Mouse (Mus musculus): ENCODE results near the gene Cdca7. TPM values are rescaled to one million over a fixed set of nuclear protein-coding genes. Genes with fewer than 3 reads are reported as not detected.

Cdca7 gene
- polyA plus RNA-seq, 1 experiment from 2014 or later = 179 TPM

- Histone ChIP-seq H3K9me3 (no peaks in the 10 kb centered on the region), H3K27me3 (no peaks in the 10 kb centered on the region), H3K36me3 (no peaks in the 10 kb centered on the region), H3K4me1 (peaks cover 10% of the 10 kb centered on the region; the same call in 1 of the 2 replicates), H3K27ac (no peak overlapping the region), H3K9ac (no peak overlapping the region), H3K4me2 (replicated peaks) (no peak overlapping the region), H3K4me3 (no peak overlapping the region)
- WGBS = 88% methylated on average over 3 of the region's 3 CpGs
- ATAC-seq (ENCODE audit: insufficient number of reproducible peaks, insufficient read depth, low FRiP score, low TSS enrichment) = no peak
Observed at GRCm38 (mm10) chr2:72525556-72525955, 49.6 kb downstream of the Cdca7 start.

GRCm38 (mm10) chr2:72529026-72529357 is 53.0 kb downstream of the Cdca7 start:
- H3K27me3 ChIP-seq = no peaks in the 10 kb centered on the region
- peak overlapping the region; percentile 44 for H3K4me2 ChIP-seq (replicated peaks)
- WGBS = 67% methylated on average over 10 of the region's 10 CpGs
- no peak overlapping the region for H3K9ac ChIP-seq
- H3K36me3 ChIP-seq = no peaks in the 10 kb centered on the region
- H3K27ac ChIP-seq = no peak overlapping the region
- peaks cover 7% of the 10 kb centered on the region; the same call in 1 of the 2 replicates for H3K4me1 ChIP-seq
- H3K4me3 ChIP-seq = no peak overlapping the region
- no peaks in the 10 kb centered on the region for H3K9me3 ChIP-seq
- no peak for ATAC-seq (ENCODE audit: insufficient number of reproducible peaks, insufficient read depth, low FRiP score, low TSS enrichment)

- Histone ChIP-seq H3K4me3 (peak overlapping the region; percentile 14; the same call in 1 of the 2 replicates), H3K9ac (0 out of 2 replicates have a peak overlapping the region, but pooled peaks have one; percentile 5), H3K27me3 (no peaks in the 10 kb centered on the region), H3K4me2 (replicated peaks) (peak overlapping the region; percentile 44), H3K4me1 (peaks cover 7% of the 10 kb centered on the region; the same call in 1 of the 2 replicates), H3K27ac (no peak overlapping the region), H3K9me3 (no peaks in the 10 kb centered on the region), H3K36me3 (no peaks in the 10 kb centered on the region)
- 34% methylated on average over 25 of the region's 25 CpGs for WGBS
- ATAC-seq (ENCODE audit: insufficient number of reproducible peaks, insufficient read depth, low FRiP score, low TSS enrichment) = no peak
Observed at GRCm38 (mm10) chr2:72529358-72530319, 53.7 kb downstream of the Cdca7 start.

- no peak for ATAC-seq (ENCODE audit: insufficient number of reproducible peaks, insufficient read depth, low FRiP score, low TSS enrichment)
- no peak overlapping the region for H3K4me3 ChIP-seq
- no peaks in the 10 kb centered on the region for H3K36me3 ChIP-seq
- H3K27me3 ChIP-seq = no peaks in the 10 kb centered on the region
- H3K4me1 ChIP-seq = no peaks in the 10 kb centered on the region
- no peak overlapping the region for H3K9ac ChIP-seq
- no peak overlapping the region for H3K27ac ChIP-seq
- H3K9me3 ChIP-seq = no peaks in the 10 kb centered on the region
- 63% methylated on average over 1 of the region's 1 CpGs for WGBS
- H3K4me2 ChIP-seq (replicated peaks) = no peak overlapping the region
Observed at GRCm38 (mm10) chr2:72535889-72536288, 59.9 kb downstream of the Cdca7 start.

Other genes with a start within 250 kb of the Cdca7 start
- 9.6 and 10.9 TPM in 2 replicates for gene Map3k20, start 190.5 kb upstream of the Cdca7 start, polyA plus RNA-seq (2016; fragmentation: Nextera tagmentation; extraction: Ambion mirVana)